Mouse (Mus musculus): ENCODE measurements around the gene Alox8. TPM values are rescaled to one million over a fixed set of nuclear protein-coding genes. Genes with fewer than 3 reads are reported as not detected.

Gene Alox8
- total RNA-seq, 2 experiments from 2014 or later = 5.2 to 6.9 TPM

DNA sequence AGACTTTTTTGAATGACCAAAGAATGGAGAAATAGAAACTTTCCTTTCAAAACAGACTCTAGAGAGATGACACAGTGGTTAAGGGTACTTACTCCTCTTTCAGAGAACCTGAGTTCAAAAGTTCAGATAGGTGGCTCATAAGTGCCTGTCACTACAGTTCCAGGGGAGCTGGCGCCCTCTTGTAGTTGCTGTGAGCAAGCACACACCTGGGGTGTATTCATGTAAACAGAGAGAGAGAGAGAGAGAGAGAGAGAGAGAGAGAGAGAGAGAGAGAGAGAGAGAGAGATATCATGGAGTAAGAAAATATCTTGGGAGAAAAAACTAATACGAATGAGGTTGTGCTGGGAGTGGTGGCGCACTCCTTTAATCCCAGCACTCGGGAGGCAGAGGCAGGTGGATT lies 17.5 kb downstream of the Alox8 start:
- DNase-seq (ENCODE audit: low spot score in 2 of 2) = no peak

DNA sequence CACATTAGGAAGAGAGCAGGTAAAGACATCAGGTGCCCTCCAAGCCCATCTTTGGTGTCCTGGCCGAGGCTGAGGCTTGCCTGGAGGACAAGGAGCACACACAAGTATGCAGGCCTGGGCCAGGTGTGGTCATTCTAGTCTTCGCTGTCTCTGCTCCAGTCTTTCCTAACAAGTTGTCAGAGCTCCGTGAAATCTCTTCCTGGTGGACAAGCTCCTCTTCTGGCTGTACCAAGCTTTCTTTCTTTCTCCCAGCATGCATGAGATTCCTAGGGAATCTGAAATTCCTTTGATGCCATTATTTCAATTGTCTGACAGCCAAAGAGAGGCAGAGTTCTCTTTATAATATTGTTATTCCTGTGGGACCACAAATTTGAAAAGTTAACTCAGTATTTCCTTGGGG lies 18.1 kb downstream of the Alox8 start:
- DNase-seq (ENCODE audit: low spot score in 2 of 2) = no peak

DNA sequence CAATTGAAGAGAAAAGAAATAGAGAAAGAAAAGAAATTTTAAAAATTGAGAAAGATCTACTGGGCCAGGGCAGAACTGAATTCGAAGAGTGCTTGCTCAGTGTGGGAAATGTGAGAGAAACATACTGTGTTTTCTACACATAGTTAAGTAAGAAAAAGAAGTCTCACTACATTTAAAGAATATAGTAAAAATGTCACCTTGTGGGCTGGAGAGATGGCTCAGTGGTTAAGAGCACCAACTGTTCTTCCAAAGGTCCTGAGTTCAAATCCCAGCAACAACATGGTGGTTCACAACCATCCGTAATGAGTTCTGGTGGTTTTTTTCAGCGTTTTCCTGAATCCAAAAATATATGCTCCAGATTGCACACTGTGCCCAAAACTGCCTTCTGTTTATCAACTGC lies 19.1 kb downstream of the Alox8 start:
- DNase-seq (ENCODE audit: low spot score in 2 of 2) = no peak

DNA sequence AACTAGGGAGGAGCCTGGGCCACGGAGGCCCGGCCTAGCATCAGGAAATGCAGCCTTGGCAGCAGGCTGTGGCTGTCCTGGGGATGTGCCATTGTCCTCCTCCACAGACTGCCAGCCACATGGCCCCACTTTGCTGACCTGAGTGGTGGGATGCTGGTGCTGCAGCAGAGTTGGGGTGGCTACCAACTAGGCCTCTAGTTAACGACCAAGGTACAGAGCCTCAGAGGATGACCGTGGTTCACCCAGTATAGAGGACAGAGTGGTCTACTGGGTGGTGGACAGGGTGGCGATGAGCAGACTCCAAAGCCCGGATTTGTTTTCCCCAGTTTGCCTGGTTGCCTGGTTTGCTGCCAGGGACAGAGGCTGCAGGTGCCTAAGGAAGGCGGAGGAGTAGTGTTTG lies 22.9 kb downstream of the Alox8 start:
- DNase-seq (ENCODE audit: low spot score in 2 of 2) = no peak

DNA sequence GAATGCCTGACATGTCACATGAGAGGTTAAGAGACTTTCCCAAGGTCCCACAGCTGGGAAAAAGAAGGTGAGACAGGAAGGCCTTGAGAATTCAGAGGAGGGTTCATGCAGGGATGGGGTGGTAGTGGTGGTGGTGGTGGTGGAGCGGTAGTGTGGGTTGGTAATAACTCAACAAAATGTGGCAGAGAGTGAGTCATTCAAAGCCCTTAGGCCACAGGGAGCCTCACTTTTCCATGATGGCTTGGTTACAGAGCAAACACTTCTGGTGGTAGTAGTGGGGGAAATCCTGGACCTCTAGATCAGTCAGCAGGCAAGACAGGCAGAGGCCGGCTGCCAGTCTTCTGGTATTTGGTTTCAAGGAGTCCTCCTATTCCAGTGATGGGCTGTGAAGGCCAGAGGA lies 25.0 kb downstream of the Alox8 start:
- no peak for DNase-seq (ENCODE audit: low spot score in 2 of 2)

DNA sequence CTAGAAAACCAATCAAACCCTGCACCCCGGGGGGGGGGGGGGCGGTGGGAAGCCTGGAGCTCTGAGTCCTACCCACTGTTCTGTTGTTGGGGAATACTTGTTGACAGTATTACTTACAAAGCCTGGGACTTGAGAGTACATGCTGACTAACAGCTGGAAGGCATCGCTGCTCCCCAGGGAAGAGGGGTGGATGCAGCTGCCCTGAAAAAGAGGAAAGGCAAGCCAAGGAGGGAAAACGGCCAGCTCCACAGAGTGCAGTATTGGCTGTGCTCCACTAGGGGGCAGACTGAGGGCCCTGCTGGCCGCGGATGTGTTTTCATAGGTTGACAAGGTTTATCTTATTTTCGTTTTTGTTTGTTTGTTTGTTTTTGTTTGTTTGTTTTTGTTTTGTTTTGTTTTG lies 26.0 kb downstream of the Alox8 start:
- peak; percentile 75 to 81 for DNase-seq (ENCODE audit: low spot score in 2 of 2)

DNA sequence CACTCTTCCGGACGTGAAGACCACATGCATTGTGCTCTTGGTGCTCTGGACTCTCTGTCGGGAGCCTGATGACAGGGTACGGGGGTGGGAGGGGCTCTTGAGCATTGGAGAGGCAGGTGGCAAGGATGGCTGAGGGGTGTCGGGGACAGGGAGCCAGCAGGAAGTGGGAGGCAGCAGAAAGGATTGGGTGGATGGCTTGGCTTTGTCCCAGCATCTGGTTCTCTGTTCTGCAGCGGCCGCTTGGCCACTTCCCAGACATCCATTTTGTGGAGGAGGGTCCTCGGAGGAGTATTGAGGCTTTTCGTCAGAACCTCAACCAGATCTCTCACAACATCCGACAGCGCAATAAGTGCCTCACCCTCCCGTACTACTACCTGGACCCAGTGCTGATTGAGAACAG lies 28.3 kb downstream of the Alox8 start:
- peak in 1 of 2 experiments; percentile 21 for DNase-seq (ENCODE audit: low spot score in 2 of 2)

DNA sequence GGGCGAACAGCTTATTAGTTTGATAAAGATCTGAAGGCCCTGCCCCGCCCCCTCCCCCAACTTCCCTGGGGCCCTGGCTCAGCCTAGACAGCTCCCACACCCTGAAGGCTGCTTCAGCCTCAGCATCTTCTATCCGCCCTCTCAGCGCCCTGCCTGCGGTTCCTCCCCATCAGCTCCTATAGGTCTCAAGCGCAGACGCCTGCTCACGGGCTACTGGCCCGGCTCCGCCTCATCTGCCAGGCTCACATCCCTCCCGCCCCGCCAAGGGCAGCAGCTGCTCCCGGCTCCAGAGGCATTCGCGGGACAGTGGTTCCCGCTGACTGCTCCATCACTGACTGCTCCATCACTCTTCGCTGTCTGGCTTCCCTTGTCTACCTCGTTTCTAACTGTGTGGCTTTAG lies 40.8 kb downstream of the Alox8 start, which contains the start of gene Alox12b:
TSS of gene Alox12b (plus strand) at position 190 of the 400 bp plus-strand sequence.
- no peak for DNase-seq (ENCODE audit: low spot score in 2 of 2)

DNA sequence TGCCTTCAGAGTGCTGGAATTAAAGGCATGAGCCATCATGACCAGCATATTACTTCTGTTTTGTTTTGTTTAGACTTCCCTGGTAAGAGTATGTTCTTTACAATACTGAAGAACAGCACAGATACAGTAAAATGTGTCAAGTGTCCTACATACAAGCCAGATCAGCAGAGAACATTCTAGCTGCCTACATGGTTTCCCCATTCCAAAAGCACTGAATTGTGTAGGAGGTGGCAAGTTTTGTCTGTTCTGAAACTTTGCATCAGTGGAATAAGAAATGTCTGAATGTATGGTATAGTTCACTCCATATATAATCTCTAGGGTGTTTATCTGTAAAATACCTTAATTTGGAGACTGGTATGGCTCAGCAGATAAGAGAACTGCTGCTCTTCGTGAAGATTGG lies 42.3 kb downstream of the Alox8 start:
- DNase-seq (ENCODE audit: low spot score in 2 of 2) = no peak

DNA sequence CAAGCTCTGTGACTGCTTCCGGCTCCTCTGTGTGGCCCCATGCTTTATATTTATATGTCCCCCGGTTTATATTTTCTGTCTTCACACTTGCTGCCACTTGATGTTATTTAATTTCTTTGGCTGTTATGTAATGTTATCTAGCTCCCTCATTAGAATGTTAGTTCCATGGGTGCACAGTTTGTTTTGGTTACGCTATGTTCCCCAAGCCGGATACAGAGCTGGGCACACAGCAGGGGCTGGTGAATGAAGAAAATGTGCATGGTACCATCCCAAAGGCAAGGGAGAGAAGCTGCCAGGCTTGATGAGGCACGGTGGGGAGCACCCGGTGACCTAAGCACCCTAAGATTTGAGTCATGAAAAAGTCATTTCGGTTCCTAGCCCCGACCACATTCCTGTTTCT lies 43.8 kb downstream of the Alox8 start:
- DNase-seq (ENCODE audit: low spot score in 2 of 2) = no peak

DNA sequence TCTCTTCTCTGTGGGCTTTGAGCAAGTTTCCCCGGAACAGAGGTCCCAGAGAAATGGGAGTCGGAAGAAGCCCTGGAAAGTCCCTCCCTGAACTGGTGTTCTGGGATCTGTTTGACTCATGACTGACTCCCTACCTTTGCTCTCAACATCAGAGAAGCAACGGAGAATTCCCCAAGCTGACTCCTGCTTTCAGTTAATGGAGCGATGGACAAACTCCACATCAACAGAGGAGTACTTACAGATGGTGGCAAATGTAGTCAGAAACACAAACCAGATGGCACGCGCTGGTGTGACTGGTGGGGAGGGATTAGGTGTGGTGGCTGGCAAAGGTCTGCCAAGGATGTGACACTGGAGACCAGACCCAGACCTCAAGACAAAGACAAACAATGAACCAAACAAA lies 46.6 kb downstream of the Alox8 start:
- no peak for DNase-seq (ENCODE audit: low spot score in 2 of 2)

DNA sequence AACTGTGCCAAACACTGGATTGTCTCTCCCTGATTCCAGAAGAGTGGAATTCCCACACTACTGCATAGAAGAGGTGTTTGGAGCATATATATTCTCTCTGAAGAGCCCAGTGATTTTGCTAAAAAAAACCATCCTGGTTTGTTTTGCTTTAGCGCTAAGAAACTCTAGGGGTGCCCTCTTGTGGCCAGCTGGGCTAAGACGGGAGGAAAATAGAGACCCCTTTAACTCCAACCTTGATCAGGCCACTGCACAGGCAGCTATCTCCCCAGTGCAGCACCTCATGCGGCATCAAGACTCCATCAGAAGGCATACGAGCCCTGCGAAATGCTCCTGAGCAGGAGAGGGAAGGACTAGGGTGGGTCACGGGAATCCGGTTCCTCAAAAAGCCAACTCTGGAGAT lies 47.2 kb downstream of the Alox8 start:
- peak; percentile 79 to 82 for DNase-seq (ENCODE audit: low spot score in 2 of 2)

DNA sequence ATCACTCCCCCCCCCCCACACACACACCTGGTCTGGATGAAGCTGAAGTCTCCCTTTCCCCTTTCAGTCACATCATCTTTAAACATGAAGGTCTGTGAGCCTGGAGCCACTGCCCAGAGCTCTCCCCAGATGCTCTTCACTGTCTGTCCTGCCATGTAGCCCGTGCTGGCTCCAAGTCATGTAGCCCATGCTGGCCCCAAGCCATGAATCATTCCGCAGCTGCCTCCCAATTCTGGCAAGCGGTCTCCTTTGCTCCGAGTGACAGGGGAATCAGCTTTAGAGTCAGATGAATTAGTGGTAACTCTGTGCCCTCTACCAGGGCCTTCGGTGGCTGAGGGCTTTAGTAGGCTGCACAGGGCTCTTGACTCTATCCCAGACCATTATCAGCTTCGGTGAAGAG lies 47.9 kb downstream of the Alox8 start:
- peak; percentile 45 to 54 for DNase-seq (ENCODE audit: low spot score in 2 of 2)

DNA sequence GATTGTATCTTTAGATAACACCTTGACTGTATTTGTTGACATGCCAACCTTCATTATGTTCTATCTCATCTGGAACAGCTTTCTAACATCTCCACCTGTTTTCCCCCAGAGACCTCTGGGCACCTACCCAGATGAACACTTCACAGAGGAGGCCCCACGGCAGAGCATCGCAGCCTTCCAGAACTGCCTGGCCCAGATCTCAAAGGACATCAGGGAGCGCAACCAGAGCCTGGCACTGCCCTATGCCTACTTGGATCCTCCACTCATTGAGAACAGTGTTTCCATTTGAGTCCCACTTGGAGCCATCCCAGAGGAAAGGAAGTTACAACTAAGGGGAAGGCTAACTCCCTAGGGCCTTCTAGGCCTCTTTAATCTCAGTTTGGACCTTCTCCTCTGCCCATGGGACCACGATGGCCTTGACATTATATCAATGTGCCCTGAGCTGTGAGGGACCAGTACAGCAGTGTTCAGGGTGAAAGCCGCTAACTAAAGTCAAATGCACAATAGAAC lies 49.1 kb downstream of the Alox8 start:
- no peak for DNase-seq (ENCODE audit: low spot score in 2 of 2)

DNA sequence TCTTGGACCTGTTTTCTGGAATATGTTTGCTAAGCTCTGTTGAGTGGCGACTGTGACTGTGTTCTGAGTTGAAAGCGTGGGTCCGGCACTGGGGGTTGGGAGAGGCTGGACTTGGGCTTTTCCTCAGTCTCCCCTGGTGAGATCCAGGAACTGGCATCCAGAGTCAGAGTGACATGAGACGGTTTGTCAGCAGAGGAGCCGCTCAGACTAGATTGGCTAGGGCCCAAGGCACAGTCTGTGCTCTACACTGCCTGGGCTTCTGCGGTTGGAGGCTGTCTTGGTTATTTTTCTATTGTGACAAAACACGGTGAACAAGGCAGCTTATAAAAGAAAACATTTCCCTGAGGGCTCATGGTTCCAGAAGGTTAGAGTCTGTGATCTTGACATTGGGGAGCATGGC lies 50.1 kb downstream of the Alox8 start:
- DNase-seq (ENCODE audit: low spot score in 2 of 2) = no peak

DNA sequence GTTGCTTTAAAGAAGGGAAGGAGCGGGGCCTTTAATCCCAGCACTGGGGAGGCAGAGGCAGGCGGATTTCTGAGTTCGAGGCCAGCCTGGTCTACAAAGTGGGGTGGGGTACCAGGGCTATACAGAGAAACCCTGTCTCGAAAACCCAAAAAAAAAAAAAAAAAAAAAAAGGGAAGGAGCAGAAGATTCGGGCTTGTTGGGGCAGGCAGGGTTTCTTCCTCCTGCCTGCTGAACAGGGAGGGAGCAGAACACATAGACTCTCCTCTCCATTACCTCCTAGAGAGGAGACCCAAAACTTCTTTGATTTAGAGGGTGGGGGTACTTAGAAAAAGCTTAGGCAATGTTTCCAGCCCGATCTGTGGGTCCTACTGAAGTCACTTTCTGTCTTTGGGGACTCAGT lies 62.3 kb downstream of the Alox8 start:
- no peak for DNase-seq (ENCODE audit: low spot score in 2 of 2)

DNA sequence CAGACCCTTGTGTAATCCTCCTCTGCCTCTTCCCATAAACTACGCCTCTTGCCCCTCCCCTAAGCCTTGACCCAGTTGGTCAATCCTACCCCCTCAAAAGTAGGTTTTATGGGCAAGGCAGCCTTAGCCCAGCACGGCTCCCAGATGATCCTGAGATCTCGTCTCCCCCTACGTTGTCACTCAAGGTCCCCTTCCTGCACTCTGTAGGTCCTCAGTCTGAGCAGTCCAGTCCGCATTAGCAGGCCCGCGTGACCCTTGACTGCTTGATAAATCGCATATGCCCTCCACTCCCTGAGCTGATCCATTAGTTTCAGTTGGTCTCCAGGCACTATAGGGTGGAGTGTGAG lies 63.0 kb downstream of the Alox8 start:
- DNase-seq (ENCODE audit: low spot score in 2 of 2) = no peak

Other genes starting within 250 kb of the Alox8 start
- gene Arhgef15, start 240.4 kb downstream of the Alox8 start, total RNA-seq (2021) = 10 to 100 TPM; 12.2 to 17.4 TPM
- 1 to 10 TPM; 4.3 to 4.4 TPM for gene Slc25a35, start 229.7 kb downstream of the Alox8 start, total RNA-seq (2021)
- gene Rangrf, start 222.7 kb downstream of the Alox8 start, total RNA-seq (2021) = 10 to 100 TPM; 16.2 to 20.5 TPM
- gene Pfas, start 189.4 kb downstream of the Alox8 start, total RNA-seq (2021) = 10 to 100 TPM; 26.2 to 37.5 TPM
- gene Ctc1, start 181.9 kb downstream of the Alox8 start, total RNA-seq (2021) = 10 to 100 TPM; 41.1 to 50.7 TPM
- 1 to 10 TPM; 5.3 to 6.0 TPM for gene Aurkb, start 152.2 kb downstream of the Alox8 start, total RNA-seq (2021)
- gene Borcs6, start 138.1 kb downstream of the Alox8 start, total RNA-seq (2021) = 10 to 100 TPM; 24.2 to 24.9 TPM
- 10 to 100 TPM; 10.4 to 14.0 TPM for gene Tmem107, start 127.0 kb downstream of the Alox8 start, total RNA-seq (2021)
- gene Vamp2, start 109.4 kb downstream of the Alox8 start, total RNA-seq (2021) = 1,000 to 10,000 TPM in 1 of 2 experiments, 100 to 1,000 TPM in 1; 909 to 1,029 TPM
- gene Per1, start 102.6 kb downstream of the Alox8 start, total RNA-seq (2021) = 10 to 100 TPM; 54.4 to 67.2 TPM
- under 1 TPM; 0.54 to 0.96 TPM for gene Hes7, start 77.4 kb downstream of the Alox8 start, total RNA-seq (2021)
- gene 9130213A22Rik, start 75.3 kb downstream of the Alox8 start, total RNA-seq (2021) = under 1 TPM; 0.59 to 0.89 TPM
- 1 to 10 TPM; 5.8 to 6.6 TPM for gene Aloxe3, start 71.9 kb downstream of the Alox8 start, total RNA-seq (2021)
- gene Alox12b, start 40.9 kb downstream of the Alox8 start, total RNA-seq (2021) = under 1 TPM; 0.27 to 0.31 TPM
- gene Gucy2e, start 39.2 kb upstream of the Alox8 start, total RNA-seq (2021) = under 1 TPM; 0.60 to 0.94 TPM
- gene Cntrob, start 125.9 kb upstream of the Alox8 start, total RNA-seq (2021) = 10 to 100 TPM; 16.6 to 18.2 TPM
- 10 to 100 TPM; 74.5 to 83.6 TPM for gene Trappc1, start 126.1 kb upstream of the Alox8 start, total RNA-seq (2021)
- gene Kcnab3, start 128.4 kb upstream of the Alox8 start, total RNA-seq (2021) = 10 to 100 TPM; 12.3 to 14.7 TPM
- gene Rnf227, start 142.6 kb upstream of the Alox8 start, total RNA-seq (2021) = 10 to 100 TPM; 72.6 to 76.6 TPM
- 100 to 1,000 TPM; 540 to 617 TPM for gene Chd3, start 171.6 kb upstream of the Alox8 start, total RNA-seq (2021)
- 10 to 100 TPM; 84.1 to 95.1 TPM for gene Naa38, start 197.6 kb upstream of the Alox8 start, total RNA-seq (2021)
- 10 to 100 TPM; 28.4 to 40.6 TPM for gene Cyb5d1, start 197.8 kb upstream of the Alox8 start, total RNA-seq (2021)
- gene Tmem88, start 200.4 kb upstream of the Alox8 start, total RNA-seq (2021) = 1 to 10 TPM; 2.1 to 2.7 TPM
- gene Kdm6b, start 215.8 kb upstream of the Alox8 start, total RNA-seq (2021) = 10 to 100 TPM; 47.0 to 50.5 TPM